Mouse (Mus musculus) layer of hippocampus, postnatal 14 days (tissue): Measurements from ENCODE around the gene Pld2. TPM values are rescaled to one million over a fixed set of nuclear protein-coding genes. Genes with fewer than 3 reads are reported as not detected.

Experiments used
- DNase-seq, 2 experiments: peaks; one replicate each; pipeline ENCODE4 v3.0.0; 2021 to 2022; ENCODE audit warnings: low spot score in 2 of 2, mixed read lengths in 1 of 2
- total RNA-seq, 2 experiments: library from RNA; stranded (reverse); gene quantifications; 2 replicates each; pipeline ENCODE4 v1.2.3; 2021

The Pld2 gene
- total RNA-seq, 2 experiments from 2014 or later = 21.9 to 24.5 TPM

- DNase-seq = no peak
These were observed 32.6 kb downstream of the Pld2 start for GRCm38 (mm10) chr11:70572348-70572902.

GRCm38 (mm10) chr11:70573872-70574271 is 34.0 kb downstream of the Pld2 start:
- peak in 1 of 2 experiments; percentile 45 for DNase-seq

DNA sequence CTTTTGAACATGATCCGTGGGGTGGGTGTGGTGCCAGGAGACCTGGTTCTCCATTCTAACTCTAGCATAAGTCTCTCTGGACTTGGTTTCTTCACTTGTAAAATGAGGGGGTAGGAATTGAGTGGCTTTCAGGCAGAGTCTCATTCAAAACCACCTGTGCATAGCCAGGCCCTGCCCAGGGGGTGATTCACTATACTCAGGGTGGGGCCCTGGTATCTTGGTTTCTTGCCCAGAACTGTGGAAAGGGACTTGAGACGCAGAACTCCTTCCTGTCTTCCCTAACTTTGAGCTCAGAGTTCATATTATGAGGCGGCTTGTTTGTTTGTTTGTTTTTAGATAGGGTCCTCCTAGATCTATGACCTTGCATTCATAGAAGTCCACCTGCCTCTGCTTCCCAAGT is 37.3 kb downstream of the Pld2 start:
- no peak for DNase-seq

- no peak for DNase-seq
These were observed 39.1 kb downstream of the Pld2 start for GRCm38 (mm10) chr11:70578962-70579361.

DNA sequence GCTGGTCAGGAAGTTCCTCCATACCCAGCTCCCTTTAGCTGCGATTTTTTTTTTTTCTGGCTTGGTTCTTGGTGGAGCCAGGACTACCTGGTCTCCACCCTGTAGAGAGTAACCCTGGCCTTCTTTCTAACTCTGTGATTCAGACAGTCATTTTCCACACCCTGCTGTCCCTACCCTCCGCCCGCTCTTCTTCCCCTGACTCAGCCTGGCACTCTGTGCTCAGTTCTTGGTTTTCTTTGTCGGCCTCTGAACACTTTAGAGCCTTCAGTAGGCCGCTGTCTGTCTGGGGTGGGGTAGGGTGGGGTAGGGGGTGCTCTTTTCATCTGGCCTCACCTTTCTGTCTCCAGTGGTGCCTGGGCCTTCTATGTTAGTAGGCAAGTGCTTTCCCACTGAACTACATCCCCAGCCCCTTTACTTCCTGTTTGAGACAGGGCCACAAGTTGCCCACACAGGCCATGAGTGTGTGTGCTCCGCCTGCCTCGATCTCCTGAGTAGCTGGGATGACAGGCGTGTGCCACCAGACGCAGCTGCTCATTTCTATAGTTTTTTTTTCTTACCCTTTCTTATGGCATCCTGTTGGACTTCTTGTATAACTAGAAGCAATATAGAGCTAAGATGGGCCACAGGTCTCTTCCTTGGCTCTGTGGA is 40.0 kb downstream of the Pld2 start:
- DNase-seq = no peak

- no peak for DNase-seq
These were observed 40.5 kb downstream of the Pld2 start for GRCm38 (mm10) chr11:70580358-70580720.

DNA sequence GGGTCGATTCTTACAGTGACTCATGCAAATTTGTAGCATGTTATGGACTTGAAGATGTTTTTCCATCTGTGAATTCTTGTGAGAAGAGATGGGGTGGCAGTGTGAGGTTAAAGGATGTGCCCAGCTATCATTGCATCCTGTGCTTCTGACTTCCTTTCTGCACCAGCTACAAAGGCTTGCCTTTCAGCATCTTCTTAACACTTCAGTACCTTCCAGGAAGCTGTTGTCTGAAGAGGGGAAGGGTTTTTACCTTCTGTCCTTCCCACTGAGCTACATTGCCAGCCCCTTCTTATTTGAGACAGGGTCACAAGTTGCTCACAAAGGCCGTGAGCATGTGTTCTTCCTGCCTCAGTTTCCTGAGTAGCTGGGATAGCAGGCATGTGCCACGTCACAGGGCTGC is 41.1 kb downstream of the Pld2 start:
- no peak for DNase-seq

DNA sequence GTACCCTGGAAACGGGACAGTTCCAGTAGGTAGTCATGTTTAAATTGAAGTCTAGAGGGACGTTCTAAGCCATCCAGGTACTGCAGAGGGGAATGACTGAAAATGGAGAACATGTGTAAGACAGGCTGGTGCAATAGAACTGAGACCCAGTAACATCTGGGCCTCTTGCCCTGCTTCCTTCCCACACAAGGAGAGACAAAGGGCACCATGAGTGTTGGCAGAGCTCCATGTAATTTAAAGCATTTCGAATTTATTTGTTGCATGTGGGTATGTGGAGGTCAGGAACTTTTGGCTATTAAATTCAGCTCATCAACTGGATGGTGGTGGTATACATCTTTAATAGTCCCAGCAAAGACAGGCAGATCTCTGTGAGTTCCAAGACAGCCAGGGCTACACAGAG is 42.3 kb downstream of the Pld2 start:
- DNase-seq = no peak

GRCm38 (mm10) chr11:70583022-70583714 is 43.3 kb downstream of the Pld2 start:
- DNase-seq = peak in 1 of 2 experiments; percentile 31

DNA sequence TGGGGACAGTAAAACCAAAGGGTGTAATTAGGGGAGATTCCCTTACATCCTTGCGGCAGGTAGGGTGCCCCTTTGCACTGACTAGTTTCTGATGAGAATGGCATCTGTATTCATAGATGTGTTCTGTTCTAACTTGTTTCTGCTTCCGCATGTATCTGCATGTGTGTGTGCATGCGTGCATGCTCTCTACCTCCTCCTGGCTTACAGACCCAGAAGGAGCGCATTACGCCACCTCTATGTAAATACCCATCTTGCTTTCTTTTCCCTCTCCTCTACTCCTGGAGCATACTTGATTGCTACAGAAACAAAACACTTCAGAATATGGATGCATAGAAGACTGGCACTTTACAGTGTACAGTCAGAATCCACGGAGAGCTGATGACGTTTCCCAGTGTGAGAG is 43.9 kb downstream of the Pld2 start:
- no peak for DNase-seq

- DNase-seq = no peak
These were observed 45.6 kb downstream of the Pld2 start for GRCm38 (mm10) chr11:70585457-70585856.

DNA sequence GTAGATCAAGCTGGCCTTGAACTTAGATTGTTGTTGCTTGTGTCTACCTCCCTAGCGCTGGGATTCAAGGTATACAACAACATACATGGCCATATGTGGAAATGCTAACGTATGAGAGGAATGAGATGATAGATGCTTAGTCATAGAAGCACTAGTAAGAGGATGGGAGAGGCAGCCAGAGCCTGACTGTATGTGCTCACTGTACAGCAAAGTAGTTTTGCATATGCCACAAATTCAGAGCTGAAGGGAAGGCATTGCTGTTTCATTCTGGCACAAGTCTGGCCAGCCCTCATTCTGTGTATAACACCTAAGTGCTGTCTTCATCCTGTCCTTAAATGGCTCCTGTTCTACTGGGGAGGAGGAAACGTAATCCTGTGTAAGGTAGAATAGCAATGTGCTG is 46.4 kb downstream of the Pld2 start:
- no peak for DNase-seq

GRCm38 (mm10) chr11:70586954-70587353 is 47.1 kb downstream of the Pld2 start:
- DNase-seq = no peak

DNA sequence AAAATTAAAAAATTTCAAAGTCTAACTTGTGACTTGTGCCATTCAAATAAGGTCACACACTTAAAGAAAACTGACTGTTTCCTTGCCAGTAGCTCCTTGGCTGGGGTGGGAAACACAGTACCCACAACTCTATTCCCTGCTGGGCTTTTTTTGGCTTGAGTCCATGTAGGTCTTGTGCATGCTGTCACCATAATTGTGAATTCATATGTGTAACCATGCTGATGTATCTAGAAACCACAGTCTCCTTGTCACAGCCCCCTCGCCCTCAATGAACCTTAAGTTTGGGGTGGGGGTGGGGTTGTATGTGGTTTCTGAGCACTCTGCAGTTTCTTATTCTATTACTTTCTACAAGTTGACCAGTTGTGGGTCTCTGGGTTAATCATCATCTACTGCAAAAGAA is 51.9 kb downstream of the Pld2 start:
- DNase-seq = no peak

DNA sequence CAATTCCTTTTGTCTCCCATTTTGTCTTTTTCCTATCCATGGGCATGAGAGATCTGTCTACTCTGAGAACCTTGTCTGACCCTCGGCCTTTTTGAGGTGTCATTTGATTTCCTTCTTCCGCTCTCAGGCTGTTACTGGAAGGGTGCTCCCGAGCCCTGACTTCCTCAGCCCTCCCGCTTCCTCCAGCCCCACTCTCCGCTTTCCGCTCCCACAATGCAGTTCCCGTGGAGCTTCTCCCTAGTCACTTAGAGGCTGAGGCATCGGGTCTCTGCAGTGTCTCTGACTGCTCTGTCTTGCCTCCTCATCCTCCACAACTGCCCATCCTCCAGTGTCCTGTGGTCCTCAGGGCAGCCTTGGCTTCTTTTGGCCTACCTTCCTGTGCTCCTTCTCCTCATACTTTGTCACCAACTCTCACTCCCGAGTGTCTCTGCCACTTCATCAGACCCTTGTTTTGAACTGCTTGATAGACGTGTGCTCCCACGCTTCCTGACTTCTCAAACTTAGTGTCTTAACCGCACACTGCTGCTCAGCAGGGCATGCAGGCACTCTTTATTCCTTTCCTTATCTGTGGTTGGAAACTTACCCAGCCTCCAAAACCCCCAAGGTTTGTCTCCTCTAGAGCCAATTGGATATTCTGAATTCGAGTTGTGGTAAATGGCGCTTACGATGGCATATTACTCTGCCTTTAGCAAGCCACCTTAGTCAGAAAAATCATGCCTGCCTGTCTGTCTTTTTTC is 54.6 kb downstream of the Pld2 start:
- no peak for DNase-seq

GRCm38 (mm10) chr11:70595638-70596037 is 55.8 kb downstream of the Pld2 start:
- no peak for DNase-seq

DNA sequence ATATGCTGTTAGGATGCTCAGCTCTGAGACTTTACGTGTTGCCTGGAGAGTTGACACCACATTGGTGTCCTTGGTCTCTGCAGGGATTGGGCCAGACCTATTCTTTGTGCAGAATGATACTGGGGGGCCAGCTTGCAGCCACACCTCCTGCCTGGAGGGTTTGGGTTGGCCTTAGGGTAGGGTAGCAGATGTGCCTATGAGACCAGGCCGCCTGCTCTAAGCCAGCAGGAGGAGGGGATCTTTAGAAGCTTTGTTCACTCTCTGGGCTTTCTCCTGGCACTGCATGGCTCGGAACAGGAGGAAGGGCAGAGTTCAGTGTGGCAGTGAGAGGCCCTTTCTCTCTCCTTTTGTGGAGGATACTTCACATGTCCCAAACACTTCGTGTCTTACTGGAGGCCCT is 56.2 kb downstream of the Pld2 start:
- DNase-seq = no peak

GRCm38 (mm10) chr11:70597301-70597700 is 57.4 kb downstream of the Pld2 start:
- no peak for DNase-seq

GRCm38 (mm10) chr11:70598451-70598953 is 58.6 kb downstream of the Pld2 start:
- no peak for DNase-seq

GRCm38 (mm10) chr11:70605024-70605566 is 65.2 kb downstream of the Pld2 start:
- peak; percentile 65 to 73 for DNase-seq

- no peak for DNase-seq
These were observed 66.9 kb downstream of the Pld2 start for GRCm38 (mm10) chr11:70606717-70607116.

GRCm38 (mm10) chr11:70607611-70608010 is 67.7 kb downstream of the Pld2 start:
- no peak for DNase-seq
